Mouse (Mus musculus) heart, adult 11 months (tissue): ENCODE measurements around the gene Mlc1.
A peak's percentile ranks its signal among the peaks of the same experiment; 100 is the strongest.

Experiments
- DNase-seq: peaks from one replicate; pipeline ENCODE4 v3.0.0; 2022

Gene Mlc1

GRCm38 (mm10) chr15:88936619-88937290 is 42.1 kb downstream of the Mlc1 start:
- DNase-seq, result peak; percentile 81

GRCm38 (mm10) chr15:88934141-88934540 is 44.7 kb downstream of the Mlc1 start:
- DNase-seq, result peak; percentile 73

- DNase-seq, result peak; percentile 82
Measured at GRCm38 (mm10) chr15:88932667-88933066, 46.1 kb downstream of the Mlc1 start.

- peak; percentile 98 for DNase-seq
Measured at GRCm38 (mm10) chr15:88921992-88922310, 56.9 kb downstream of the Mlc1 start.

- DNase-seq, result peak; percentile 92
Measured at GRCm38 (mm10) chr15:88921131-88921991, 57.4 kb downstream of the Mlc1 start.

GRCm38 (mm10) chr15:88920065-88920464 is 58.7 kb downstream of the Mlc1 start:
- DNase-seq, result peak; percentile 35

GRCm38 (mm10) chr15:88919328-88919727 is 59.5 kb downstream of the Mlc1 start:
- DNase-seq, result peak; percentile 82

GRCm38 (mm10) chr15:88917126-88917525 is 61.7 kb downstream of the Mlc1 start:
- DNase-seq, result peak; percentile 85

- DNase-seq, result peak; percentile 74
Measured at GRCm38 (mm10) chr15:88916366-88916765, 62.4 kb downstream of the Mlc1 start.

- peak; percentile 82 for DNase-seq
Measured at GRCm38 (mm10) chr15:88915046-88915445, 63.8 kb downstream of the Mlc1 start.

GRCm38 (mm10) chr15:88906347-88906746 is 72.5 kb downstream of the Mlc1 start:
- peak; percentile 16 for DNase-seq
